Mouse (Mus musculus): Measurements from ENCODE around the gene Speer4d.
"Not testable (repeated sequence)": the region's sequence is repeated elsewhere in the genome, so short reads cannot be mapped to it uniquely, and the experiment has no call there.

Gene Speer4d

DNA sequence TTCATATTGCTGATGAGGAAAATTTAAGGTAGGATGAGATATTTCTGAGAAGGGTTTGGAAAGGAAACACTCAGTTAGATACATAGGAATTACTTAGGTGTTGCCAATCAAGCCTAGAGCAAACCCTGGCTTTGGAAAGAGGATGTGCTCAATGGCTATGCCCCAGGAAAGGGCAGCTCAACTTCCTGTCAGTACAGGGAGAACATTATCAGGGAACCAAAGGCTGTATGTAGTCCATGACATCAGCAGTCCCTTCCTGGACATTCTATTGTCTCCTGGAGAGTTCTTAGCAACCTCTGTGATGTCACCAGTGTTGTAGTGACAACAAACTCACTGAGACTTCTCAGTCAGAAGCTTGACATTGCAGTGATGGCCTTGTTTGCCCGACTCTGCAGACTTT, at the start of gene Speer4d:
TSS of gene Speer4d (plus strand) at position 301 of the 400 bp plus-strand sequence.
- in situ Hi-C loops (cut with MboI; ENCODE audit: low pct_unique_long_range_greater_than_20kb in 1 of 2, low sequenced_read_pairs in 2 of 2, unreplicated experiment in 1 of 2), result not testable (repeated sequence)

DNA sequence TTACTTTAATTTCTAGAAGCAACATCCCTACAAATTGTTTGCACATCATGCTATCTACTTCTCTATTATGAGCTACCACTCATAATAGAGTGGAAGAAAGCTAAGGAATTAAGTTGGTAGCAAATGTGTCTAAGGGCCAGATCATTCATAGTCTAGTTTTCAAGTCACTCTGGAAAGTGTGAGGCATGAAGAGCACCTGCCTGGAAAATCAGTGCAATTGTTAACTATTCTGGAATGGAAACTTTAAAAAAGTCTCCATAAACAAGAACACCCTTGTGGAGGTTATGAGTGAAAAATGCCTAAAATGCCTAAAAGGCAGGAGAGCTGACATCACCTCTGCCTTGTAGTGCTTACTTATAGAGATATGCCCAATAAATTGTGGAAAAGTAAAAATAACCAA, 45.1 kb upstream of the Speer4d start:
- in situ Hi-C loops (cut with MboI; ENCODE audit: low pct_unique_long_range_greater_than_20kb in 1 of 2, low sequenced_read_pairs in 2 of 2, unreplicated experiment in 1 of 2), result not testable (repeated sequence)

- in situ Hi-C loops (cut with MboI; ENCODE audit: low pct_unique_long_range_greater_than_20kb in 1 of 2, low sequenced_read_pairs in 2 of 2, unreplicated experiment in 1 of 2), result not testable (repeated sequence)
Measured at GRCm38 (mm10) chr5:15577033-15577432, 41.8 kb upstream of the Speer4d start, which contains the start of gene Gm21083. TSS of gene Gm21083 (plus strand) at chr5:15577333.

DNA sequence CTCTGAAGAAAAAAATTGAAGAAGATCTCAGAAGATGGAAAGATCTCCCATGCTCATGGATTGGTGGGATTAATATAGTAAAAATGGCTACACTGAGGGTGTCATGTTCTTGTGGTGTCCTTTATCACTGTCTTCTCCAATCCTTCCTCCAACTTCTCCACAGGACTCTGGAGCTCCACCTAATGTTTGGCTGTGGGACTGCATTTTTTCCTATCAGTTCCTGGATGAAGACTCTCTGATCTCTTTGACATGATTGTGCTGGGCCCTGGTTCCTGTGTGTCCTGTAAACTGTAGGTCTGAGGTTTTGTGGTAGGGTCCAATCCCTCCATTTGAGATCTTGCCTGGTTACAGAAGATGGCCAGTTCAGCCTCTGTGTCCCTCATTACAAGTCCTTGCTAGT, 32.5 kb upstream of the Speer4d start:
- in situ Hi-C loops (cut with MboI; ENCODE audit: low pct_unique_long_range_greater_than_20kb in 1 of 2, low sequenced_read_pairs in 2 of 2, unreplicated experiment in 1 of 2), result not testable (repeated sequence)

DNA sequence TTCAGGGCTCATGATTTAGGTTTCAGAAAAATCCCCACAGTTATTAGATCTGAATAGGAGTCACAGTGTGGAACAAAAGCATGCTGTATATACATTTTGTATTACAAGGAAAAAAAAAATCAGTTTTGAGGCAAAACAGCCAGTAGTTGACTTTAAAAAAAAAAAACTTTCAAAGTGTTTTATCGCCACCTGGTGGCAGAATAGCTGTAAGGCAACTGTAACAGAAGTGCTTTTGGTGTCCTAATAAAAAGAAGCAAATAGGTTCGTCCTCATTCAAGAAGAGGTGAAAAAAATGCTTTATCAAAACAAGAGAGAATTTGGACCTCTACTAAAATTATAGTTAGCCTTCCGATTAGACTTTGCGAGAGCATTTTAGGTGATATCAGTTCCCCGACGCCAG, 30.6 kb upstream of the Speer4d start:
- in situ Hi-C loops (cut with MboI; ENCODE audit: low pct_unique_long_range_greater_than_20kb in 1 of 2, low sequenced_read_pairs in 2 of 2, unreplicated experiment in 1 of 2), result not testable (repeated sequence)

- in situ Hi-C loops (cut with MboI; ENCODE audit: low pct_unique_long_range_greater_than_20kb in 1 of 2, low sequenced_read_pairs in 2 of 2, unreplicated experiment in 1 of 2), result not testable (repeated sequence)
Measured at GRCm38 (mm10) chr5:15590635-15591034, 28.2 kb upstream of the Speer4d start.

DNA sequence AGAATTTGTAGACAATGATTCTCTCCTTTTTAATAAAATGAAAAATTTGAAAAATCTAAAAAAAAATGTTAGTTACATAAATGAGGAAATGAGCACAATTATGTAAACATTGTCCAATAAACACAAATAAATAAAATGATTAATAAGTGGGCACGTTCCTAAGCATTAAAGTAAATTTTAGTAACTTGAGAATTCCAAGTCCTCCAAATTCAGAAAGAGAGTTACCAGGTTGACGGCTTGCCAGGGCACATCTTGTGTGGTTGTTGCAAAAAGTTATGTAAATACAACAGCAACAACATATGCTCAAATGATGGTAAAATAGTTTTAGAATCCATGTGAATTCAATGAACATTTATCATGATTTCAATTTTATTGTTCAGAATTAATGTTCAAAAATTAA, 27.3 kb upstream of the Speer4d start:
- in situ Hi-C loops (cut with MboI; ENCODE audit: low pct_unique_long_range_greater_than_20kb in 1 of 2, low sequenced_read_pairs in 2 of 2, unreplicated experiment in 1 of 2), result not testable (repeated sequence)

- in situ Hi-C loops (cut with MboI; ENCODE audit: low pct_unique_long_range_greater_than_20kb in 1 of 2, low sequenced_read_pairs in 2 of 2, unreplicated experiment in 1 of 2), result not testable (repeated sequence)
Measured at GRCm38 (mm10) chr5:15598831-15599230, 20.0 kb upstream of the Speer4d start.

GRCm38 (mm10) chr5:15600342-15600741, 18.5 kb upstream of the Speer4d start:
- in situ Hi-C loops (cut with MboI; ENCODE audit: low pct_unique_long_range_greater_than_20kb in 1 of 2, low sequenced_read_pairs in 2 of 2, unreplicated experiment in 1 of 2), result not testable (repeated sequence)

GRCm38 (mm10) chr5:15601481-15601880, 17.4 kb upstream of the Speer4d start:
- in situ Hi-C loops (cut with MboI; ENCODE audit: low pct_unique_long_range_greater_than_20kb in 1 of 2, low sequenced_read_pairs in 2 of 2, unreplicated experiment in 1 of 2), result not testable (repeated sequence)

GRCm38 (mm10) chr5:15601960-15602359, 16.9 kb upstream of the Speer4d start:
- in situ Hi-C loops (cut with MboI; ENCODE audit: low pct_unique_long_range_greater_than_20kb in 1 of 2, low sequenced_read_pairs in 2 of 2, unreplicated experiment in 1 of 2), result not testable (repeated sequence)

- in situ Hi-C loops (cut with MboI; ENCODE audit: low pct_unique_long_range_greater_than_20kb in 1 of 2, low sequenced_read_pairs in 2 of 2, unreplicated experiment in 1 of 2), result not testable (repeated sequence)
Measured at GRCm38 (mm10) chr5:15602424-15602947, 16.4 kb upstream of the Speer4d start.

GRCm38 (mm10) chr5:15603008-15603407, 15.9 kb upstream of the Speer4d start:
- in situ Hi-C loops (cut with MboI; ENCODE audit: low pct_unique_long_range_greater_than_20kb in 1 of 2, low sequenced_read_pairs in 2 of 2, unreplicated experiment in 1 of 2), result not testable (repeated sequence)

- in situ Hi-C loops (cut with MboI; ENCODE audit: low pct_unique_long_range_greater_than_20kb in 1 of 2, low sequenced_read_pairs in 2 of 2, unreplicated experiment in 1 of 2), result not testable (repeated sequence)
Measured at GRCm38 (mm10) chr5:15603585-15603984, 15.3 kb upstream of the Speer4d start.

DNA sequence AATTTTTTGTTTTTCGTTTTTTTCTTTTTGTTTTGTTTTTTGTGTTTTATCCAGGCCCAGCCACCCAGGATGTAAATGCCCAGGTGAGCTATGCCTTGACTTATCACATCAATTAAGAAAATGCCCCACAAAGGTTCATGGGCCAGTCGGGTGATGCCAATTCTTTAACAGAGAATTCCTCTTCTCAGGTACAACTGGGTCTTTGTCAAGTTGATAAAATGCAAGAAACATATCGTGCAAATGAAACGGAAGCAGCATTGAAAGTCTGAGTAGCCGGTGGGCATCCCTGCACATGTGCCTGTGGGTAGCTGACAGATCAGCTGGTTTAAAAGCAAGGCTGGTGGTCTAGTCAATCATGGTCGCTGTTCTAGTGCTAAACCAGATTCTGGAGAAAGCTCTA, 12.2 kb upstream of the Speer4d start:
- in situ Hi-C loops (cut with MboI; ENCODE audit: low pct_unique_long_range_greater_than_20kb in 1 of 2, low sequenced_read_pairs in 2 of 2, unreplicated experiment in 1 of 2), result not testable (repeated sequence)

GRCm38 (mm10) chr5:15610695-15611094, 8.2 kb upstream of the Speer4d start:
- in situ Hi-C loops (cut with MboI; ENCODE audit: low pct_unique_long_range_greater_than_20kb in 1 of 2, low sequenced_read_pairs in 2 of 2, unreplicated experiment in 1 of 2), result not testable (repeated sequence)

- in situ Hi-C loops (cut with MboI; ENCODE audit: low pct_unique_long_range_greater_than_20kb in 1 of 2, low sequenced_read_pairs in 2 of 2, unreplicated experiment in 1 of 2), result not testable (repeated sequence)
Measured at GRCm38 (mm10) chr5:15616195-15616594, 2.7 kb upstream of the Speer4d start.

GRCm38 (mm10) chr5:15628136-15628535, 9.3 kb downstream of the Speer4d start:
- in situ Hi-C loops (cut with MboI; ENCODE audit: low pct_unique_long_range_greater_than_20kb in 1 of 2, low sequenced_read_pairs in 2 of 2, unreplicated experiment in 1 of 2), result not testable (repeated sequence)

- in situ Hi-C loops (cut with MboI; ENCODE audit: low pct_unique_long_range_greater_than_20kb in 1 of 2, low sequenced_read_pairs in 2 of 2, unreplicated experiment in 1 of 2), result not testable (repeated sequence)
Measured at GRCm38 (mm10) chr5:15630068-15630467, 11.2 kb downstream of the Speer4d start.

DNA sequence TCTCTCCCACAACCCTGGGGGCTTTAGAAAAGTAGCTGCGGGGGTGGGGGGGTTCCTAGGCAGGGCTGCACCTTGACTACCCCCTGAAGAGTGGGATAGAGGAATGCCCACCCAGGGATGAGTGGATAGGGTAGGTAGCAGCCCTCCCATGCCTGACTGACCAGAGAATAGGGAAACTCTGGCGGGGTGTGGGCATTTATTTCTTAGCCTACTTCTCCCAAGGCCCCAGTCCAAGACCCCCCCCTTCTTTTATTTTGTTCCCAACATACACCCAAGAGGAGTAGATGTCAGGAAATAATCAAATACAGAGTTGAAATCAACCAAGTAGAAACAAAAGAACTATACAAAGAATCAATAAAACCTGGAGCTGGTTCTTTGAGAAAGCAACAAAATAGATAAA, 18.8 kb downstream of the Speer4d start:
- in situ Hi-C loops (cut with MboI; ENCODE audit: low pct_unique_long_range_greater_than_20kb in 1 of 2, low sequenced_read_pairs in 2 of 2, unreplicated experiment in 1 of 2), result not testable (repeated sequence)

- in situ Hi-C loops (cut with MboI; ENCODE audit: low pct_unique_long_range_greater_than_20kb in 1 of 2, low sequenced_read_pairs in 2 of 2, unreplicated experiment in 1 of 2), result not testable (repeated sequence)
Measured at GRCm38 (mm10) chr5:15645707-15646106, 26.8 kb downstream of the Speer4d start.
